Comparison of ENCODE assay signal across 11 mouse cellular contexts in the genomic region with DNA sequence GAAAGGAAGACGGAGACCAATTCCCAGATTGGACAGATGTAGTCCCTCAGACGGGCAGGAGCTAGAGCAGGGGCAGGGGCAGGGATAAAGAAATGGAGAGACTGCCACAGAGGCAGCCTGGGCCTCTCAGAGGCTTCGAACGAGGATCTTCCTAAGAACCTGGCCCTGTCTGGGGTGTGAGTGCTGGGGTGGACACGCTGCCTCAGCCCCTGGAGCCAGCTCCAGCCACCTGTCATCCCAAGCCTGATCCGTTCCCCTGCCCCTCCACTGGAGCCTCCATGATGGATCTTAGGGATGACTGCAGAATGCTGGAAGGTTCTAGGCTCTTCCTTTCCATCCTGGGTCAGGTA. TPM values are rescaled to one million over a fixed set of nuclear protein-coding genes. Genes with fewer than 3 reads are reported as not detected.
A peak's percentile ranks its signal among the peaks of the same experiment; 100 is the strongest.
DNase-seq lines count a peak whose midpoint lies in the region; ATAC-seq and TF ChIP-seq lines count a peak whose summit lies in the region.
"Had no signal": no experiment of that assay in that cellular context is flagged by ENCODE, and none has a peak within 500 bp of the region (broad histone marks: within the 10 kb centered on the region; RNA-seq: fewer than 3 reads in every experiment).

No protein-coding gene starts in this region.

- intact Hi-C loops in heart, adult 2 months (cut with DNase I), result loop anchor here (2.0 kb wide), 3 partner anchors 19 to 49 kb away; a partner anchor contains a TSS
- intact Hi-C loops in heart, postnatal 25 days (cut with DNase I), result loop anchor here (2.0 to 5.0 kb wide), 2 partner anchors 19 to 51 kb away; a partner anchor contains a TSS

- DNase-seq in heart, adult 2 months, result peak in 1 of 2 experiments; percentile 67
- no peak for DNase-seq in heart, postnatal 25 days (ENCODE audit: low spot score)
- DNase-seq in layer of hippocampus, postnatal 25 days (ENCODE audit: extremely low spot score in 1 of 2, low spot score in 1 of 2), result no peak
- no peak for DNase-seq in layer of hippocampus, adult 8-10 months (ENCODE audit: low spot score in 2 of 2)
- DNase-seq in cerebellum, adult 11-12 months, result no peak
- DNase-seq: cerebellum, adult 11 months; liver, embryonic 13.5 days; thymus, postnatal 14 days had no signal

- H3K27ac ChIP-seq in heart, adult 2 months, result peak overlapping the region; percentile 99
- H3K27ac ChIP-seq in bone marrow macrophage, adult 2 months (ENCODE audit: insufficient read depth, low read depth, low read length), result peak overlapping the region; percentile 66
- peak overlapping the region; percentile 93 for H3K27ac ChIP-seq in heart, embryonic 13.5 days (replicated peaks)
- peak overlapping the region; percentile 87 for H3K27ac ChIP-seq in limb, embryonic 15.5 days
- H3K27ac ChIP-seq: liver, embryonic 13.5 days had no signal

- H3K4me3 ChIP-seq in heart, adult 2 months, result peak overlapping the region; percentile 11; the same call in 1 of the 2 replicates
- H3K4me3 ChIP-seq in bone marrow macrophage, adult 2 months (ENCODE audit: insufficient read depth, low read length), result no peak overlapping the region
- no peak overlapping the region for H3K4me3 ChIP-seq in heart, embryonic 13.5 days
- no peak overlapping the region for H3K4me3 ChIP-seq in limb, embryonic 15.5 days
- H3K4me3 ChIP-seq: liver, embryonic 13.5 days had no signal

- no peaks in the 10 kb centered on the region for H3K9me3 ChIP-seq in heart, embryonic 13.5 days
- H3K9me3 ChIP-seq in limb, embryonic 15.5 days, result no peaks in the 10 kb centered on the region
- H3K9me3 ChIP-seq: liver, embryonic 13.5 days had no signal

- TF ChIP-seq POLR2A in heart, adult 2 months (IDR thresholded peaks at IDR 0.05; ENCODE audit: insufficient read depth, low read depth, low read length), result no peak
- no peak for TF ChIP-seq POLR2A in bone marrow macrophage, adult 2 months (IDR thresholded peaks at IDR 0.05; ENCODE audit: borderline replicate concordance, low read depth, low read length)

- peaks cover 60% of the 10 kb centered on the region for H3K4me1 ChIP-seq in heart, adult 2 months (ENCODE audit: control insufficient read depth, insufficient read depth, low read length)
- H3K4me1 ChIP-seq in bone marrow macrophage, adult 2 months (ENCODE audit: control insufficient read depth, insufficient read depth, low read length), result peaks cover 58% of the 10 kb centered on the region
- H3K4me1 ChIP-seq in heart, embryonic 13.5 days, result peaks cover 79% of the 10 kb centered on the region
- H3K4me1 ChIP-seq in limb, embryonic 15.5 days, result peaks cover 69% of the 10 kb centered on the region

- TF ChIP-seq EP300 in heart, adult 2 months (IDR thresholded peaks at IDR 0.05; ENCODE audit: insufficient read depth, low read depth, low read length), result no peak

- no peak for ATAC-seq in heart, embryonic 13.5 days (ENCODE audit: extremely low read depth, insufficient number of reproducible peaks, low FRiP score, low TSS enrichment)
- no peak for ATAC-seq in limb, embryonic 15.5 days (ENCODE audit: insufficient number of reproducible peaks, low FRiP score, low TSS enrichment, low read depth)

- WGBS in heart, adult 2 months, result 17% methylated on average over 6 of the region's 6 CpGs
- 59% methylated on average over 6 of the region's 6 CpGs for WGBS in heart, embryonic 13.5 days
- WGBS in limb, embryonic 15.5 days, result 64% methylated on average over 6 of the region's 6 CpGs

- no peak for TF ChIP-seq CTCF in heart, adult 2 months (IDR thresholded peaks at IDR 0.05)
- no peak for TF ChIP-seq CTCF in bone marrow macrophage, adult 2 months (IDR thresholded peaks at IDR 0.05; ENCODE audit: low read depth, low read length)

- H3K79me2 ChIP-seq in heart, adult 2 months (replicated peaks; ENCODE audit: control insufficient read depth, insufficient read depth, low read length), result no peaks in the 10 kb centered on the region

- H3K36me3 ChIP-seq in heart, adult 2 months (ENCODE audit: control insufficient read depth, insufficient read depth, low read length), result peaks cover 24% of the 10 kb centered on the region
- H3K36me3 ChIP-seq in heart, embryonic 13.5 days, result peaks cover 5% of the 10 kb centered on the region; the same call in 1 of the 2 replicates
- no peaks in the 10 kb centered on the region for H3K36me3 ChIP-seq in limb, embryonic 15.5 days
- H3K36me3 ChIP-seq: liver, embryonic 13.5 days had no signal

- no peak overlapping the region for H3K4me2 ChIP-seq in heart, embryonic 13.5 days
- no peak overlapping the region for H3K4me2 ChIP-seq in limb, embryonic 15.5 days
- H3K4me2 ChIP-seq: liver, embryonic 13.5 days had no signal

- no peaks in the 10 kb centered on the region for H3K27me3 ChIP-seq in heart, adult 2 months (ENCODE audit: control insufficient read depth, insufficient read depth, low read length)
- H3K27me3 ChIP-seq in heart, embryonic 13.5 days (replicated peaks), result no peaks in the 10 kb centered on the region
- H3K27me3 ChIP-seq in limb, embryonic 15.5 days, result no peaks in the 10 kb centered on the region
- H3K27me3 ChIP-seq: liver, embryonic 13.5 days had no signal

- peak overlapping the region; percentile 57 for H3K9ac ChIP-seq in heart, adult 2 months (ENCODE audit: low read depth, low read length)
- H3K9ac ChIP-seq in heart, embryonic 13.5 days, result peak overlapping the region; percentile 72
- no peak overlapping the region for H3K9ac ChIP-seq in limb, embryonic 15.5 days
- H3K9ac ChIP-seq: liver, embryonic 13.5 days had no signal

RNA-seq across cellular contexts. Expression of a gene that starts 20.2 kb away (rescaled TPM):
- 10 to 100 TPM; 49.8 to 55.0 TPM for total RNA-seq in heart, adult 2 months (2021)
- polyA plus RNA-seq in heart, adult 2 months (2012; rRNA removed), result 36.2 and 38.7 TPM in 2 replicates
- 10 to 100 TPM; 50.4 to 55.1 TPM for total RNA-seq in heart, postnatal 25 days (2021)
- 9.7 and 13.1 TPM in 2 replicates for polyA plus RNA-seq in bone marrow macrophage, adult 2 months (2012; ENCODE audit: insufficient read depth, insufficient read length, missing spikeins)
- polyA plus RNA-seq in heart, embryonic 13.5 days (2015; fragmentation: Nextera tagmentation; extraction: Ambion mirVana), result 16.8 and 18.1 TPM in 2 replicates
- polyA plus RNA-seq in limb, embryonic 15.5 days (2015; fragmentation: Nextera tagmentation; extraction: Ambion mirVana), result 28.1 and 32.1 TPM in 2 replicates
- 10 to 100 TPM; 26.0 to 33.3 TPM for total RNA-seq in layer of hippocampus, postnatal 25 days (2021)
- 10 to 100 TPM; 30.9 to 38.7 (median 33.4) TPM for total RNA-seq in layer of hippocampus, adult 8-10 months (2022)

RNA-seq across cellular contexts. Expression of a gene that starts 50.0 kb away (rescaled TPM):
- total RNA-seq in heart, adult 2 months (2021), result 10 to 100 TPM; 37.9 to 49.8 TPM
- polyA plus RNA-seq in heart, adult 2 months (2012; rRNA removed), result 22.6 and 34.5 TPM in 2 replicates
- total RNA-seq in heart, postnatal 25 days (2021), result 10 to 100 TPM; 40.7 to 45.3 TPM
- polyA plus RNA-seq in bone marrow macrophage, adult 2 months (2012; ENCODE audit: insufficient read depth, insufficient read length, missing spikeins), result 25.1 and 29.7 TPM in 2 replicates
- 21.9 and 22.1 TPM in 2 replicates for polyA plus RNA-seq in heart, embryonic 13.5 days (2015; fragmentation: Nextera tagmentation; extraction: Ambion mirVana)
- 31.9 and 35.6 TPM in 2 replicates for polyA plus RNA-seq in limb, embryonic 15.5 days (2015; fragmentation: Nextera tagmentation; extraction: Ambion mirVana)
- 10 to 100 TPM; 22.1 TPM for total RNA-seq in layer of hippocampus, postnatal 25 days (2021)
- total RNA-seq in layer of hippocampus, adult 8-10 months (2022), result 10 to 100 TPM; 25.0 to 26.5 (median 25.7) TPM
